Mouse (Mus musculus) urinary bladder, adult 18-20 months (tissue): ENCODE results near the gene Pheta1.
"Not testable (repeated sequence)": the region's sequence is repeated elsewhere in the genome, so short reads cannot be mapped to it uniquely, and the experiment has no call there.

ENCODE experiments used
- DNase-seq, 2 experiments: peaks; one replicate each; pipeline ENCODE4 v3.0.0; 2022; ENCODE audit warnings: low spot score in 2 of 2, mixed read lengths in 2 of 2

Pheta1 gene

GRCm38 (mm10) chr5:121843138-121843905, 5.5 kb upstream of the Pheta1 start:
- no peak for DNase-seq

- no peak for DNase-seq
Measured at GRCm38 (mm10) chr5:121845361-121845760, 3.4 kb upstream of the Pheta1 start.

GRCm38 (mm10) chr5:121846322-121846721, 2.5 kb upstream of the Pheta1 start:
- DNase-seq = no peak

- DNase-seq = not testable (repeated sequence)
Measured at GRCm38 (mm10) chr5:121847269-121847668, 1.5 kb upstream of the Pheta1 start.

GRCm38 (mm10) chr5:121848035-121848519, 707 bp upstream of the Pheta1 start:
- DNase-seq = peak in 1 of 2 experiments; percentile 49

- DNase-seq = no peak
Measured at GRCm38 (mm10) chr5:121849478-121850349, 930 bp downstream of the Pheta1 start.

DNA sequence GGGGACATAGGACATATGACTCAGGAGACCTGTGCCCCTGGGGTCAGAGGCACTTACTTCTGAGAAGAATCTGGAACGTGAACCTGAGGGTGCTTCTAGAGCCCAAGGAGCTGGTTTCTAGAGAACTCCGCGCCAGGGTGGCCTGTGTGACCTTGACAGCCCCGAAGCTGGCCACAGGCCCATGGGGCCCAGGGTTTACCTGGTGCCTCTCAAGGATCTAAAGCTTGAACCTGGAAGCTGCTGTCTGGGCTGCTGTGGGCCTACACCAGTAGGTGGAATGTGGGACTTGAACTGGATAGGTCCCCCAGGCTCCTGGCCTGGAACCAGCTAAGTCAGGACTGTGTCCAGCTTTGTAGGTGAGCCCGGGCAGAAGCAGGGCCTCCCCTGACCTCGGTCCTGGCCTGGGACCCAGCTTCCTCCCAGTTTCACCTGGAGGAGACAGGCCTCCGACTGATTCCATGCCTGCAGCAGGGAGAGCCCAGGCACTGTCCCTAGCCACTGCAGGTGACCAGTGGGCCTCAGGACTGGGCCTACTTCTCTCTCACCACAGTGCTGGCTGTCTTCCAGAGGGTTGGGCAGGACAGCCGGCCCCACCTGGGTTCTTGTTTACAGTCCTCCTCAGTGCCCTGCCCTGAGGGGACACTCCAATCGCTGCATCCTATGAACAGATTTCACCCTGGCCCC, 4.7 kb downstream of the Pheta1 start:
- DNase-seq = peak in 1 of 2 experiments; percentile 60

GRCm38 (mm10) chr5:121854768-121855167, 6.0 kb downstream of the Pheta1 start:
- DNase-seq = no peak

- no peak for DNase-seq
Measured at GRCm38 (mm10) chr5:121856740-121857139, 8.0 kb downstream of the Pheta1 start.

DNA sequence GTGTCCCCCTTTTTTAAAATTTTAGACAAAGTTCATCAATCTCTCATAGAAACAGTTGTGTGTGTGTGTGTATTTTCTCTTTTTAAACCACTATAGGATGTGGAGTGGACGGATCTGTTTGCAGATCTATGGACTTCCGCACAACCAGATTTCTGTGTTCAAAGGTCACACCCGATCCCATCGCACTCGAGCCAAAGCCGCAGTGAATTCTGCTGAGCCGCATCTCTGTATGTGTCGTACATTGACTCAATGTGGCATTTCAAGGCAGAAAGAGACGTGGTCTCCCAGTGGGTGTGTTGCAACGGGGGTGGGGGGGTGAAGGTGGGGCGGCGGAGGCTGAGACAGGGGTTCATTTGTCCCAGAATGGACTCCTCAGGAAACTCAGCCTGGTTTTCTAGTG, 9.6 kb downstream of the Pheta1 start:
- DNase-seq = no peak

- DNase-seq = no peak
Measured at GRCm38 (mm10) chr5:121861964-121862363, 13.2 kb downstream of the Pheta1 start.

GRCm38 (mm10) chr5:121864330-121864729, 15.5 kb downstream of the Pheta1 start:
- DNase-seq = no peak

DNA sequence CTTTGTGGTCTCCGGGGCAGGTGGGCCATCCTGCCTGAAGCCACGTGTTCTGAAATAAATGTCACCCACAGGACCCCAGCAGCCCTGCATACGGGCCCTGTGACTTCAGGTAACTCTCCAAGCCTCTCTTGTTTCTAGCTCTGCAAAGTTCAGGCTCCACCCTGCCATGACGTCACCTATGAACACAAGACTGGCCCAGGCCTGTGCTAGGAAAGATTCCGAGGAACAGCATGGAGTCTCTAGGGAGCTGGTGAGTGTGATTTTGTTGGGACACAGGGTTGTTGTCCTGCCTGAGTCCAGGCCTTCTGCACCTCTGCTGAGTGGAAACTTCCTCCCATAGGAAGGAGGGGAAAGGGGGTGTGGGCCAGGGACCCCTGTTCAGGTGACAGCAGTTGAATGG, 19.2 kb downstream of the Pheta1 start:
- DNase-seq = no peak

- no peak for DNase-seq
Measured at GRCm38 (mm10) chr5:121870832-121871231, 22.0 kb downstream of the Pheta1 start.

GRCm38 (mm10) chr5:121871515-121872030, 22.8 kb downstream of the Pheta1 start:
- no peak for DNase-seq

DNA sequence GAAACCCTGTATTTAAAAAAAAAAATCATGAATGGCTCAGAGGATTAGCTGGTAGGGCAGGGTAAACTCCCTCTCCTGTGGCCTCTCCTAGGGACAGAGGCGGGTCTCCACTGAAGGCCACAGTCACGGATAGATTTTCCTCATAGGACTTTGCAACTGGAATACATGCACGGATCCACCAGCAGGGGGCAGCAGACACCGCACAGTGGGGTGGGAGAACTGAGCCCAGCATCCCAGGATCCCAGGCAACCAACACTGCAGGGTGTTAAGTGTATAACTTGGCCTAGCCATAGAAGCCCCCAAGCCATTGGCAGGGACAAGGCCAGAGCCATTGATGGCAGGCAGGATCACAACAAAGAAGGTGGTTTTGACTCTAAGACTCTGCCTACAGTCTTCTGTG, 23.4 kb downstream of the Pheta1 start:
- peak; percentile 50 to 73 for DNase-seq

GRCm38 (mm10) chr5:121875041-121875440, 26.3 kb downstream of the Pheta1 start:
- DNase-seq = no peak

DNA sequence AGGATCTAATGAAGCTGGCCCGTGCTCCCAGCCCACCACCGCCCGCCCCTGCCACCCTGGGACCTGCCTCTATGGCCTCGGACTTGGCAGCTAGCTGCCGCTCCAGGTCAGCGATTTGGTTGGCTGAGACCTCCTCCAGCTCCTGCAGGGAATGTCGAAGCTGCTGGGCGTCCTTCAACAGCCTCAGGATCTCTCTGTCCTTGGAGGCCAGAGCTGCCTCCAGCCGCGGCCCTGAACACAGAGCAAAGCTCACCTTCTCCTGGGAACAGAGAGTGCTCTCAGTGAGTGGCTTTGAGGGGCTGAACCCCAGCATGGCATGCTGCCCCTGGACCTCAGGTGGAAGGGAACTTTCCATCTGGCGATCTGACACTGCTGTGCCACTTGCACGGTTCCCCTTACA, 28.1 kb downstream of the Pheta1 start:
- DNase-seq = no peak

DNA sequence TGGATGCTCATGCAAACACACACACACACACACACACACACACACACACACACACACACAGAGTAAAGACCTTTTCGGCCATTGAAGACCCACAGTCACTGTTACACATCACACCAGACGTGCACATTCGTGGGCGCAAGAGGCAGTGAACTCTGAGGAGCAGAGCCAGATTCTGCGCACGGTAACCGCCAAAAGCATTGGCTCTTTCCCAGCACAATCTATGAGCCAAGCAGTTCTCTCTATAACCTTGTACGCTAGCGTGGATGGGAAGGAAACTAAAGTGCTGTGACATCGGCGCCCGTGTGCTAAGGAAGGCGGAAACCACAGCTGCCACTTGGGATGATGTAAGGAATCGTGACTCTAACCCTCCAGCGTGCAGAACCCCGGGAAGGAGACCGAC, 29.9 kb downstream of the Pheta1 start:
- no peak for DNase-seq

- DNase-seq = no peak
Measured at GRCm38 (mm10) chr5:121879211-121879610, 30.4 kb downstream of the Pheta1 start.

- no peak for DNase-seq
Measured at GRCm38 (mm10) chr5:121883356-121883755, 34.6 kb downstream of the Pheta1 start.

DNA sequence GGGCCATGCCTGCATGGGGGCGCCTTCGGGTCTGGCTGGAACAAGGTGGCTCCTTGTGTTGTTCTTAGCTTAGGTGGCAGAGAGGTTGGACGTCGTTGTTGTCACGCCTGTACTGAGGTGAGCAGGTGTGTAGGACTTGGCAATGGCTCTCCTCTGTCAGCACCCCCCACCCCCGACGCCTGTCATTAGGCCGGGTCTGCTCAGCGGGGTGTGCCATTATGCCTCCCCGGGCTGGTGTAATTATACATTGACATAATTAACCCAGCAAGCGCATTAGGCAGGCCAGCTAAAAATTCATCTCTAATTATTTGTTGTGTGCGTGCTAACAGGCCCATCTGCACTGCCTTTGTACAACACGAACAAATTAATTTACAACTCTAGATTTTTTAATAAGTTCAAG, 40.6 kb downstream of the Pheta1 start:
- DNase-seq = no peak
